Mouse (Mus musculus): ENCODE measurements around the gene Ripor3.

GRCm38 (mm10) chr2:167951301-167952211 is 58.9 kb downstream of the Ripor3 start:
- TF ChIP-seq CTCF (IDR thresholded peaks at IDR 0.05; ENCODE audit: borderline replicate concordance, insufficient read depth, low read depth, low read length) (no peak), POLR2A (IDR thresholded peaks at IDR 0.05; ENCODE audit: borderline replicate concordance, insufficient read depth, low read length) (no peak)
